Mouse (Mus musculus) midbrain, embryonic 15.5 days (tissue): ENCODE measurements around the gene Col4a6. TPM values are rescaled to one million over a fixed set of nuclear protein-coding genes. Genes with fewer than 3 reads are reported as not detected.

Experiments used
- ATAC-seq: fragments of 200-750 bp; cut with Nextera tagmentation; replicated peaks from 2 replicates; pipeline ENCODE4 v1.8.0; 2017; ENCODE audit warnings: moderate TSS enrichment
- H3K27ac ChIP-seq: fragments of 300-500 bp; sonication (generic); 2 replicates; pipeline ENCODE4 v1.5.1; 2015; ENCODE audit warnings: mild to moderate bottlenecking, inconsistent platforms
- H3K27me3 ChIP-seq: fragments of 300-500 bp; sonication (generic); replicated peaks from 2 replicates; pipeline ENCODE4 v1.6.1; 2015; ENCODE audit warnings: inconsistent platforms
- H3K36me3 ChIP-seq: fragments of 300-500 bp; sonication (generic); replicated peaks from 2 replicates; pipeline ENCODE4 v1.6.1; 2015; ENCODE audit warnings: inconsistent platforms
- H3K4me1 ChIP-seq: fragments of 300-500 bp; sonication (generic); 2 replicates; pipeline ENCODE4 v1.6.1; 2015; ENCODE audit warnings: inconsistent platforms
- H3K4me2 ChIP-seq: fragments of 300-500 bp; sonication (generic); 2 replicates; pipeline ENCODE4 v1.6.1; 2015; ENCODE audit warnings: inconsistent platforms, mild to moderate bottlenecking, moderate library complexity
- H3K4me3 ChIP-seq: fragments of 300-500 bp; sonication (generic); 2 replicates; pipeline ENCODE4 v1.5.1; 2015; ENCODE audit warnings: mild to moderate bottlenecking, inconsistent platforms
- H3K9ac ChIP-seq: fragments of 300-500 bp; sonication (generic); 2 replicates; pipeline ENCODE4 v1.6.1; 2015; ENCODE audit warnings: mild to moderate bottlenecking, inconsistent platforms
- H3K9me3 ChIP-seq: fragments of 300-500 bp; sonication (generic); 2 replicates; pipeline ENCODE4 v1.6.1; 2016; ENCODE audit warnings: inconsistent platforms
- WGBS: fragments of 180-500 bp; shearing (Covaris S2); methylation state at CpG from one replicate; pipeline ENCODE4 v1.1.7; 2015; ENCODE audit warnings: mixed read lengths; 5-methylcytosine and 5-hydroxymethylcytosine counted together
- polyA plus RNA-seq: library from polyadenylated mRNA; unstranded; fragments of >200 nt; fragmentation: Nextera tagmentation; extraction: Ambion mirVana; gene quantifications from 2 replicates; pipeline ENCODE4 v1.2.1, GENCODE M21; 2015

Col4a6 gene
- polyA plus RNA-seq, 1 experiment from 2014 or later = 2.8 TPM

DNA sequence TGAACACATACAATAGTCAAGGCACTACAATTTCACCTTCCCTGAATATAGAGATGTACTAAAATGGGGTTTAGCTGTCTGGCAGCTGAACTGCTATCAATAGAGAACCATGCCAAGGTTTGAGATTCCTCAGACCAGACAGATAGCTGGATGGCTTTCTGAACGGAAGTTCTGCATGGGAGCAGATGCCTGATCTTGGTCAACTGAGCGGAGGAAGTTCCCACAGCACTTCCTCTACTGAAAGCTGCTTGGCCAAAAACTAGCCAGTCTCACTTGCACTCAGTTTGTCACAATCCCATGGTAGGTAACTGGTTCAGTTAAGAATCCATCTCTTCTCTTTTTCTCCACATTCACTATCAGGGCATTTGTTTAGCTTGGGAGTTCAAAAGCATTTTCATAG, 245.7 kb downstream of the Col4a6 start:
- Histone ChIP-seq H3K36me3 (no peaks in the 10 kb centered on the region), H3K4me2 (no peak overlapping the region), H3K4me3 (no peak overlapping the region), H3K27ac (no peak overlapping the region), H3K4me1 (no peaks in the 10 kb centered on the region), H3K9ac (no peak overlapping the region), H3K27me3 (peaks cover 12% of the 10 kb centered on the region), H3K9me3 (no peaks in the 10 kb centered on the region)
- ATAC-seq = no peak
- 86% methylated on average over 2 of the region's 2 CpGs for WGBS

DNA sequence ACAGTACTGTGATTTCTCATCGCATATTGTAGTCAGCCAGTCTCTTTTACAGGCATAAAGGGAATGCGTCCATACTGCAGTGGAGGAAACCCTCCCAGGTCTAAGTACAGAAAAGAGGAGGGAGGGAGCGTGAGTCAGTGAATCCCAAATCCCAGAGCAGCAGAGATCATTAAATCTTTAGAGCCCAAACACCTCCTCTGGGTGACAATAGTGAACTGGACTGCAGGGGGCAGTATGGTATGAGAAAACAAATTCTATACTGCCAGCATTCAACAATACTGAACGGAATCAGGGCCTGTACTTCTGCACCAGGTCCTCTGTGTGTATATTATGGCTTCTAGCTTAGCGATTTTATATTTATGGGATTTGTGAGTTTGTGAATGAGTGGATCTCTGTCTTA, 261.1 kb downstream of the Col4a6 start:
- H3K27me3 ChIP-seq = peaks cover 28% of the 10 kb centered on the region; the same call in 1 of the 2 replicates
- ATAC-seq = peak; percentile 80
- no peaks in the 10 kb centered on the region for H3K4me1 ChIP-seq
- no peak overlapping the region for H3K4me3 ChIP-seq
- WGBS = 38% methylated on average over 5 of the region's 5 CpGs
- H3K27ac ChIP-seq = no peak overlapping the region
- no peaks in the 10 kb centered on the region for H3K9me3 ChIP-seq
- no peaks in the 10 kb centered on the region for H3K36me3 ChIP-seq
- H3K4me2 ChIP-seq = no peak overlapping the region
- H3K9ac ChIP-seq = no peak overlapping the region

DNA sequence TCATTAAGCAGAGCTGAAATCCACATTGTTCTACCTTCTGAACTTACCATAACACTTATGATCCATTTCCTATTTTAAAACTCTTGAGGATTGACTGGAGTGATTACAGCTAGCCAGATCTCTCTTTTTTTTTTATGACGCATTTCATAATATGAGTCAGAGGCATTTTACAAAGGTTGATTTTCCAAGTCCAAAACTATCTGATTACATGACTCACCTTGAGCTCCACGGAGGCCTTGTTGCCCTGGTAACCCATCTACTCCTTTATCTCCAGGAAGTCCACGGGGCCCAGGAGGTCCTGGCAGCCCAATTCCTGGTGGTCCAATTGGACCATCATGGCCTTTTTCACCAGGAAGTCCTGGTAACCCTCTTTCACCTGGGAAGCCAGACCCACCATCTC, 274.9 kb downstream of the Col4a6 start:
- Histone ChIP-seq H3K9ac (no peak overlapping the region), H3K4me3 (no peak overlapping the region), H3K27ac (no peak overlapping the region), H3K4me1 (no peaks in the 10 kb centered on the region), H3K36me3 (no peaks in the 10 kb centered on the region), H3K27me3 (peaks cover 21% of the 10 kb centered on the region), H3K9me3 (no peaks in the 10 kb centered on the region), H3K4me2 (no peak overlapping the region)
- no peak for ATAC-seq
- 81% methylated on average over 3 of the region's 3 CpGs for WGBS

DNA sequence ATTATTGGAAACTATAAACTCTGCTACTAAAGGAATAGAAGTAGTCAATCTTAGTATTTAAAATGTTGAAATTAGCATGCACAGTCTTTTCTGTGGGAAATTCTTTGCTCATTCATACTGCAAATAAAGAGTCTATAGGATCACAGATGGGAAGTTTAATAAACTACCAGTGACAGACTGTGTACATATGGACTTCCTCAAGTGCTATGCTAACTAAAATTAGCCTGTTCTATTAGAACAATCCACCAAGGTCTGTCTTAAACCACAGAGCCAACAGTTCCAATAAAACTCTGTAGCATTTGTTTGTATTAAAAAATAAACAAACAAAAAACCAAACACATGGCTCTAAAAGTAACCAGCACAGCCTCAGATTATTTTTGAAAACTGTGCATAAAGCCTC, 278.8 kb downstream of the Col4a6 start:
- Histone ChIP-seq H3K4me1 (no peaks in the 10 kb centered on the region), H3K9ac (no peak overlapping the region), H3K27ac (no peak overlapping the region), H3K27me3 (peaks cover 38% of the 10 kb centered on the region), H3K36me3 (no peaks in the 10 kb centered on the region), H3K4me3 (no peak overlapping the region), H3K4me2 (no peak overlapping the region), H3K9me3 (no peaks in the 10 kb centered on the region)
- ATAC-seq = no peak

DNA sequence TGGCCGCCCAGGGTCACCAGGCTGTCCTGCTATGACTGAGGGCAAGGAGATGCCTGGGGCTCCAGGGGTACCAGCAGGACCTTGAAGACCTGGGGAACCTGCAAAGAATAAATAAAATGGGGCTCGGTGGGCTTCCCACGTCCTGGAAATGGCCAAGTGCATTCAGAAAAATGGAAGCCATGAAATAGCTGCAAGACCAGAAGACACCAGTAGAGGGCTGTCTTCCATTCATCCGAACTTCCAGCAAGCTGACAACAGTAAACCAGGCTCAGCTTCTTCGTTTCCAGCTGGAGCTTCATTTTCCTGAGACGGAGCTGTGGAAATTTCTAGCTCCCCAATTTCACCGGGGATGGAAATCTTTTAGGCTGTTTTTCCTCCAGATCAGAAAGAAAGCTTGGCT, 298.5 kb downstream of the Col4a6 start:
- Histone ChIP-seq H3K4me1 (no peaks in the 10 kb centered on the region), H3K9me3 (no peaks in the 10 kb centered on the region), H3K9ac (no peak overlapping the region), H3K4me2 (no peak overlapping the region), H3K4me3 (no peak overlapping the region), H3K27me3 (peaks cover 15% of the 10 kb centered on the region; the same call in 1 of the 2 replicates), H3K27ac (no peak overlapping the region), H3K36me3 (no peaks in the 10 kb centered on the region)
- ATAC-seq = no peak
- 44% methylated on average over 7 of the region's 7 CpGs for WGBS

DNA sequence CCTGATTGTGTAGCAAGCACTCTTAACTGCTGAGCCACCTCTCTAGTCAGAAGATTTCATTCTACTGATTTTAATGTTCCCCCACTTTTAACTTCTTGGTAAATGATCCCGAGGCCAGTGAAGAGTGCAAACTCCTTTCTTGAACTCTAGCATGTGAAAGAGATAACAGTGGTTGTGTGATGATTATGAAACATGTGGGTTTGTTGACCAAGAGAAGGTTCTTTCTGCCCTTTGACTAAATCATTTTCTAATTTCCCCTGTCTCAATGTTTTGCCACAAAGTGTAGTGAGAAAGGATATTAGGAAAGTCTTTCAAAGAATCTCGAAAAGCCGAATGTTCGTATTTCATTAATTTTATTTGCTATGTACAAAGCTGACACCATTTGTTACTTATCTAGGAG, 308.8 kb downstream of the Col4a6 start:
- Histone ChIP-seq H3K9ac (no peak overlapping the region), H3K9me3 (no peaks in the 10 kb centered on the region), H3K27me3 (peaks cover 12% of the 10 kb centered on the region), H3K36me3 (no peaks in the 10 kb centered on the region), H3K4me2 (no peak overlapping the region), H3K4me3 (no peak overlapping the region), H3K4me1 (no peaks in the 10 kb centered on the region), H3K27ac (no peak overlapping the region)
- WGBS = 92% methylated on average over 4 of the region's 4 CpGs
- no peak for ATAC-seq

DNA sequence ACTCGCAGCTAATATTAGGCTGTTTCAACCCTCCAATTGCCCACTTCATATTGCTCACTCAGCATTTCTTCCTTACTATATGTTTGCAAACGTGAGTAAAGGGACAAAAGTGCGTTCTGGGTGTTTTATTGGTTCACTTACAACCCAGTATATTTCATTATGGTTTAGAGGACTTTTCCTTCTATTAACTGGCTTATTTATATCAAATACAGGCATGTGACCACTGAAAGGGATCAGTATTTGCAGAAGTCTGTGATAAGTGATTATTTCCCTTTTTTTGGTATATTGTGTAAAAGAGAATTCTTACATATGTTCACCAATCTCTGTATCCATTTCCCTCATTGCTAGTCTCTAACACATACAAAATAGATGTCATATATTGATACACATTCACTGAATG, 313.5 kb downstream of the Col4a6 start:
- H3K9me3 ChIP-seq = no peaks in the 10 kb centered on the region
- H3K4me2 ChIP-seq = no peak overlapping the region
- no peaks in the 10 kb centered on the region for H3K4me1 ChIP-seq
- no peaks in the 10 kb centered on the region; the same call in 1 of the 2 replicates for H3K27me3 ChIP-seq
- no peak overlapping the region for H3K9ac ChIP-seq
- no peak overlapping the region for H3K27ac ChIP-seq
- H3K36me3 ChIP-seq = no peaks in the 10 kb centered on the region
- WGBS = 67% methylated on average over 3 of the region's 3 CpGs
- H3K4me3 ChIP-seq = no peak overlapping the region
- ATAC-seq = no peak

DNA sequence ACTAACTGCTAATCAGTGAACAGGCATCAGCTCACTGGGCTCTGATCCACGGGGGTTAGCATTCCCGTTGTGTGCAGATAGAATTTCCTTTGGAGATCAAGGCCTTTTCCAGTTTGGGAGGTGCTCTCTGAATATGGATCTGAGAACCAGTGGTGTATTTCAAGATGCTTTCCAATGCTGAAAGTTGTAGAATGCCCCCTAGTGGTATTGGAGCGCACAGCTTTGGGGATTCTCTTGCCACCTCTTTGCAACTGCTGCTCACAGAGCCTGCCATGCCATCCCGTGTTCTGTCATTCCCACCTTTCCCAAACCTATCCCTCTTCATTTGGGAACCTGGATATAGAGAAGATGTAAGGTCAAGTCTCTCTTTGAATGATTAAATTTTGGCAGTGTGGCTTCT, 315.7 kb downstream of the Col4a6 start:
- Histone ChIP-seq H3K4me3 (no peak overlapping the region), H3K36me3 (no peaks in the 10 kb centered on the region)
- 47% methylated on average over 4 of the region's 4 CpGs for WGBS

DNA sequence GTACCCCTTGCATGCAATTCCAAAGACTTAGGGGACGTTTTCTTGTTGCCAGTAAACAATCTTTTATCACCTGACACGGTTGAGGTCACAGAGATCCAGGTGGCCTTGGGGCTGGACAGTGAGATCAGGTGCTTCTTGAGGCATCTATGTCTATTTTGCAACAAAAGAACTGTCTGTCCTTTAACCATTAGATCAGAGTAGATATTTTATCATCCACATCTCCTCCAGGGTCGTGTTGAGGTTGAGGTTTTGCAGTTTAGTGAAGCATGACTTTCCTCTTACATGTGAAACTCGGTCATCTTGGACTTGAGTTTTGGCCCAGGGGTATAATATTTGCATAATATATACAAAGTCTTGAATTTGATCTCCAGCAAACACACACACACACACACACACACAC, 316.2 kb downstream of the Col4a6 start:
- Histone ChIP-seq H3K9ac (no peak overlapping the region), H3K27me3 (no peaks in the 10 kb centered on the region; the same call in 1 of the 2 replicates), H3K9me3 (no peaks in the 10 kb centered on the region), H3K4me3 (no peak overlapping the region), H3K4me1 (no peaks in the 10 kb centered on the region), H3K4me2 (no peak overlapping the region), H3K36me3 (no peaks in the 10 kb centered on the region), H3K27ac (no peak overlapping the region)
- WGBS = 61% methylated on average over 4 of the region's 4 CpGs
- no peak for ATAC-seq

More for the DNA sequence above, 315.7 kb downstream of the Col4a6 start:
- no peaks in the 10 kb centered on the region for H3K4me1 ChIP-seq
- H3K9ac ChIP-seq = no peak overlapping the region
- ATAC-seq = no peak
- H3K27me3 ChIP-seq = no peaks in the 10 kb centered on the region; the same call in 1 of the 2 replicates
- no peak overlapping the region for H3K4me2 ChIP-seq
- H3K27ac ChIP-seq = no peak overlapping the region
- H3K9me3 ChIP-seq = no peaks in the 10 kb centered on the region

DNA sequence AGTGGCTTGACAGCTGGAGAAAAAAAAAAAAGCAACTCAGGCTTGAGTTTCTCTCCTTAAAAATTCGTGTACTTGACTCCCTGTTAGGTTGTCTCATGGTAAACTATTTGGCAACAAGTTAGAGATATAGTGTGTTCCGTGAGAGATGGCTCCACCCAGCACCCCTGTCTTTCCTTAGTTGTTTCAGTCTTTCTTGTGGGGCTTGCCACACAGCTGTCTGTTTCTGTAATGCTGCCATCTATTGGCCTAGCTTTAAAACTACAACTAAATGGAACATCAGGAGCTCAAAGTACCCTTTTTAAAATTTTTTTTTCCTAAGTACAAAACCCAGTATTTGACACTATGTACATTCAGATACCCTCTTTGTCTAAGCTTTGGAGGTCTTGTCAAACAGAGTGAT, 317.2 kb downstream of the Col4a6 start:
- no peak overlapping the region for H3K9ac ChIP-seq
- H3K4me1 ChIP-seq = no peaks in the 10 kb centered on the region
- H3K4me2 ChIP-seq = no peak overlapping the region
- H3K27me3 ChIP-seq = no peaks in the 10 kb centered on the region; the same call in 1 of the 2 replicates
- no peaks in the 10 kb centered on the region for H3K36me3 ChIP-seq
- no peak overlapping the region for H3K4me3 ChIP-seq
- 10% methylated on average over 2 of the region's 2 CpGs for WGBS
- no peak for ATAC-seq
- no peak overlapping the region for H3K27ac ChIP-seq
- no peaks in the 10 kb centered on the region for H3K9me3 ChIP-seq

DNA sequence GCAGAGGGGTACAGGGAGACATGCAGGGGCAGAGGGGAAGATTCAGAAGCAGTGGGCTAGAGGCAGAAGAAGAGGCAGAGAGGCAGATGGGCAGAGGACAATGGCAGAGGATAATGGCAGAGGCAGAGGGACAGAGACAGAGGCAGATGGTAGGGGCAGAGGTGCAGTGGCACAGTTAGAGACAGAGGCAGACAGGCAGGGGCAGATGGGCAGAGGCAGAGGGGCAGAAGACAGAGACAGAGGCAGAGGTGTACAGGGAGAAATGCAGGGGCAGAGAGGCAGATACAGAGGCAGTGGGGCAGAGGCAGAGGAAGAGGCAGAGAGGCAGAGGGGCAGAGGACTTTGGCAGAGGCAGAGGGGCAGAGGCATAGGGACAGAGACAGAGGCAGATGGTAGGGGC, 322.7 kb downstream of the Col4a6 start:
- H3K4me2 ChIP-seq = no peak overlapping the region
- H3K9me3 ChIP-seq = no peaks in the 10 kb centered on the region
- H3K9ac ChIP-seq = no peak overlapping the region
- H3K27me3 ChIP-seq = no peaks in the 10 kb centered on the region
- no peaks in the 10 kb centered on the region for H3K36me3 ChIP-seq
- H3K27ac ChIP-seq = no peak overlapping the region
- no peak overlapping the region for H3K4me3 ChIP-seq
- ATAC-seq = no peak
- H3K4me1 ChIP-seq = no peaks in the 10 kb centered on the region

DNA sequence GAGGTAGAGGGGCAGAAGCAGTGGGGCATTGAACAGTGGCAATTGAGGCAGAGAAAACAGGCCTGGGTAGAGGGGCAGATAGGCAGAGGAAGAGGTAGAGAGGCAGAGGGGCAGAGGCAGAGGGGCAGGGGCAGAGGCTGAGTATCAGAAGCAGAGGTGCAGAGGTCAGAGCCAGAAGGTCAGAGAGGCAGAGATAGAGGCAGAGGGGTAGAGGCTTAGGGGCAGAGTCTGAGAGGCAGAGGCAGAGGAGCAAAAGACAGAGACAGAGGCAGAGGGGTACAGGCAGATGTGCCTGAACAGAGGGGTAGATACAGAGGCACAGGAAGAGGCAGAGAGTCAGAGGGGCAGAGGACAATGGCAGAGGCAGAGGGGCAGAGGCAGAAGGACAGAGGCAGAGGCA, 323.6 kb downstream of the Col4a6 start:
- Histone ChIP-seq H3K4me3 (no peak overlapping the region), H3K9me3 (no peaks in the 10 kb centered on the region), H3K4me1 (no peaks in the 10 kb centered on the region), H3K4me2 (no peak overlapping the region), H3K36me3 (no peaks in the 10 kb centered on the region), H3K27ac (no peak overlapping the region), H3K27me3 (no peaks in the 10 kb centered on the region), H3K9ac (no peak overlapping the region)
- ATAC-seq = peak; percentile 80

DNA sequence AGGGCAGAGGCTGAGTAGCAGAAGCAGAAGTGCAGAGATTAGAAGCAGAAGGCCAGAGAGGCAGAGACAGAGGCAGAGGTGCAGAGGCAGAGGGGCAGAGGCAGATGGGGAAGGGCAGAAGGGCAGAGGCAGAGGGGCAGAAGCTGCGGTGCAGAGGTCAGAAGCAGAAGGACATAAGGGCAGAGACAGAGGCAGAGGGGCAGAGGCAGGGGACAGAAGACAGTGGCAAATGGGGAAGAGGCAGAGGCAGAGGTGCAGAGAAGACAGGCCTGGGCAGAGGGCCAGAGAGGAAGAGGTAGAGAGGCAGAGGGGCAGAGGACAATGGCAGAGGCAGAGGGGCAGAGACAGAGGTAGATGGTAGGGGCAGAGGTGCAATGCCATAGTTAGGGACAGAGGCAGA, 324.2 kb downstream of the Col4a6 start:
- ATAC-seq = no peak
- WGBS = 82% methylated on average over 1 of the region's 1 CpGs
- no peak overlapping the region for H3K9ac ChIP-seq

More for the DNA sequence above, 324.2 kb downstream of the Col4a6 start:
- H3K4me1 ChIP-seq = no peaks in the 10 kb centered on the region
- H3K4me2 ChIP-seq = no peak overlapping the region
- no peaks in the 10 kb centered on the region for H3K27me3 ChIP-seq
- H3K9me3 ChIP-seq = no peaks in the 10 kb centered on the region
- no peak overlapping the region for H3K27ac ChIP-seq
- H3K4me3 ChIP-seq = no peak overlapping the region
- no peaks in the 10 kb centered on the region for H3K36me3 ChIP-seq
